Mouse (Mus musculus): ENCODE measurements around the gene Tnfaip8l3. TPM values are rescaled to one million over a fixed set of nuclear protein-coding genes. Genes with fewer than 3 reads are reported as not detected.

Tnfaip8l3 gene
- total RNA-seq, 1 experiment, result 0.36 TPM

GRCm38 (mm10) chr9:53990921-53991320 is 77.3 kb downstream of the Tnfaip8l3 start:
- Histone ChIP-seq H3K4me3 (ENCODE audit: insufficient read depth in 1 of 2, low read depth in 1 of 2, low read length in 2 of 2, poor library complexity in 1 of 2, severe bottlenecking in 1 of 2) (no peak overlapping the region), H3K4me1 (ENCODE audit: control insufficient read depth in 2 of 2, insufficient read depth in 2 of 2, low read length in 2 of 2, poor library complexity in 1 of 2) (peaks cover 0 to 3% of the 10 kb centered on the region in 2 experiments; a peak in 2 of 4 replicates), H3K9ac (ENCODE audit: insufficient read depth, low read depth, low read length, poor library complexity, severe bottlenecking) (no peak overlapping the region), H3K27ac (ENCODE audit: insufficient read depth, low read depth, low read length, poor library complexity, severe bottlenecking) (no peak overlapping the region), H3K36me3 (ENCODE audit: control insufficient read depth, insufficient read depth, low read length, poor library complexity, severe bottlenecking) (no peaks in the 10 kb centered on the region), H3K9me3 (ENCODE audit: control insufficient read depth, insufficient read depth, low read depth, low read length) (no peaks in the 10 kb centered on the region)
- TF ChIP-seq ZNF384 (IDR thresholded peaks at IDR 0.05; ENCODE audit: low read depth, low read length), result no peak
- no peak for TF ChIP-seq MAFK (IDR thresholded peaks at IDR 0.05; ENCODE audit: insufficient read depth, low read depth, low read length)
- no peak for TF ChIP-seq HCFC1 (IDR thresholded peaks at IDR 0.05; ENCODE audit: borderline replicate concordance, insufficient read depth, low read length)
- peak; percentile 94 for TF ChIP-seq ZC3H11A (IDR thresholded peaks at IDR 0.05; ENCODE audit: borderline replicate concordance, low read depth, low read length)
- TF ChIP-seq CHD2 (IDR thresholded peaks at IDR 0.05; ENCODE audit: low read depth, low read length), result no peak
- in situ Hi-C loops (cut with MboI; ENCODE audit: low sequenced_read_pairs in 2 of 2, unreplicated experiment in 2 of 2), result loop anchor here (5.0 to 10.0 kb wide), 2 partner anchors 121 to 124 kb away; no protein-coding TSS in a partner anchor
- DNase-seq (ENCODE audit: low read depth, low spot score), result peak; percentile 55

- H3K36me3 ChIP-seq (ENCODE audit: control insufficient read depth, insufficient read depth, low read length, poor library complexity, severe bottlenecking), result no peaks in the 10 kb centered on the region
- no peak overlapping the region for H3K27ac ChIP-seq (ENCODE audit: insufficient read depth, low read depth, low read length, poor library complexity, severe bottlenecking)
- TF ChIP-seq ZC3H11A (IDR thresholded peaks at IDR 0.05; ENCODE audit: borderline replicate concordance, low read depth, low read length) (peak; percentile 20; the same call in 1 of the 2 replicates), HCFC1 (IDR thresholded peaks at IDR 0.05; ENCODE audit: borderline replicate concordance, insufficient read depth, low read length) (no peak)
- H3K9ac ChIP-seq (ENCODE audit: insufficient read depth, low read depth, low read length, poor library complexity, severe bottlenecking), result no peak overlapping the region
- in situ Hi-C loops (cut with MboI; ENCODE audit: low sequenced_read_pairs in 2 of 2, unreplicated experiment in 2 of 2), result loop anchor here in 1 of 2 experiments (10.0 kb wide), 1 partner anchor 102 kb away; no protein-coding TSS in a partner anchor
- no peaks in the 10 kb centered on the region for H3K9me3 ChIP-seq (ENCODE audit: control insufficient read depth, insufficient read depth, low read depth, low read length)
- H3K4me1 ChIP-seq (ENCODE audit: control insufficient read depth in 2 of 2, insufficient read depth in 2 of 2, low read length in 2 of 2, poor library complexity in 1 of 2), result peaks cover 0 to 3% of the 10 kb centered on the region in 2 experiments; a peak in 2 of 4 replicates
- no peak overlapping the region for H3K4me3 ChIP-seq (ENCODE audit: insufficient read depth in 1 of 2, low read depth in 1 of 2, low read length in 2 of 2, poor library complexity in 1 of 2, severe bottlenecking in 1 of 2)
- no peak for DNase-seq (ENCODE audit: low read depth, low spot score)
These were observed 81.2 kb downstream of the Tnfaip8l3 start for GRCm38 (mm10) chr9:53986972-53987371.

- H3K4me3 ChIP-seq (ENCODE audit: insufficient read depth in 1 of 2, low read depth in 1 of 2, low read length in 2 of 2, poor library complexity in 1 of 2, severe bottlenecking in 1 of 2), result no peak overlapping the region
- peak; percentile 25 for DNase-seq (ENCODE audit: low read depth, low spot score)
These were observed 83.3 kb downstream of the Tnfaip8l3 start for GRCm38 (mm10) chr9:53984868-53985267.

GRCm38 (mm10) chr9:53975122-53975518 is 93.1 kb downstream of the Tnfaip8l3 start, which contains the start of gene Elmod1:
Gene Elmod1, minus strand, starts transcription at chr9:53975301.
- peak within 1 kb of the TSS; percentile 55 to 66 for H3K4me3 ChIP-seq (ENCODE audit: insufficient read depth in 1 of 2, low read depth in 1 of 2, low read length in 2 of 2, poor library complexity in 1 of 2, severe bottlenecking in 1 of 2)
- H3K36me3 ChIP-seq (ENCODE audit: control insufficient read depth, insufficient read depth, low read length, poor library complexity, severe bottlenecking), result no peaks in the 10 kb centered on the region
- TF ChIP-seq CHD2 (IDR thresholded peaks at IDR 0.05; ENCODE audit: low read depth, low read length) (no peak), ZNF384 (IDR thresholded peaks at IDR 0.05; ENCODE audit: low read depth, low read length) (no peak), HCFC1 (IDR thresholded peaks at IDR 0.05; ENCODE audit: borderline replicate concordance, insufficient read depth, low read length) (no peak)
- in situ Hi-C loops (cut with MboI; ENCODE audit: low sequenced_read_pairs in 2 of 2, unreplicated experiment in 2 of 2), result no loop called here
- H3K4me1 ChIP-seq (ENCODE audit: control insufficient read depth in 2 of 2, insufficient read depth in 2 of 2, low read length in 2 of 2, poor library complexity in 1 of 2), result no peaks in the 10 kb centered on the region
- no peak within 1 kb of the TSS for H3K27ac ChIP-seq (ENCODE audit: insufficient read depth, low read depth, low read length, poor library complexity, severe bottlenecking)
- H3K9ac ChIP-seq (ENCODE audit: insufficient read depth, low read depth, low read length, poor library complexity, severe bottlenecking), result peak within 1 kb of the TSS; percentile 10; the same call in 1 of the 2 replicates
- DNase-seq (ENCODE audit: low read depth, low spot score), result peak; percentile 41
- no peaks in the 10 kb centered on the region for H3K9me3 ChIP-seq (ENCODE audit: control insufficient read depth, insufficient read depth, low read depth, low read length)

More at GRCm38 (mm10) chr9:53984868-53985267, 83.3 kb downstream of the Tnfaip8l3 start:
- no peaks in the 10 kb centered on the region for H3K9me3 ChIP-seq (ENCODE audit: control insufficient read depth, insufficient read depth, low read depth, low read length)
- no peak overlapping the region for H3K27ac ChIP-seq (ENCODE audit: insufficient read depth, low read depth, low read length, poor library complexity, severe bottlenecking)
- in situ Hi-C loops (cut with MboI; ENCODE audit: low sequenced_read_pairs in 2 of 2, unreplicated experiment in 2 of 2), result loop anchor here in 1 of 2 experiments (10.0 kb wide), 1 partner anchor 100 kb away; no protein-coding TSS in a partner anchor
- no peak overlapping the region for H3K9ac ChIP-seq (ENCODE audit: insufficient read depth, low read depth, low read length, poor library complexity, severe bottlenecking)
- no peaks in the 10 kb centered on the region for H3K4me1 ChIP-seq (ENCODE audit: control insufficient read depth in 2 of 2, insufficient read depth in 2 of 2, low read length in 2 of 2, poor library complexity in 1 of 2)
- H3K36me3 ChIP-seq (ENCODE audit: control insufficient read depth, insufficient read depth, low read length, poor library complexity, severe bottlenecking), result no peaks in the 10 kb centered on the region
- peak; percentile 87 for TF ChIP-seq ZC3H11A (IDR thresholded peaks at IDR 0.05; ENCODE audit: borderline replicate concordance, low read depth, low read length)
- no peak for TF ChIP-seq CHD2 (IDR thresholded peaks at IDR 0.05; ENCODE audit: low read depth, low read length)
